Mouse (Mus musculus) G1E (cell line): ENCODE data around the gene Wars2.

ENCODE experiments used
- CTCF ChIP-seq: IDR thresholded peaks from 2 replicates; pipeline ENCODE4 v1.5.1; 2012; ENCODE audit warnings: low read depth, low read length, inconsistent platforms, mixed read lengths
- GATA1 ChIP-seq: IDR thresholded peaks from 2 replicates; pipeline ENCODE4 v1.6.1; 2012; ENCODE audit warnings: borderline replicate concordance, low read length, inconsistent platforms, mixed read lengths

DNA sequence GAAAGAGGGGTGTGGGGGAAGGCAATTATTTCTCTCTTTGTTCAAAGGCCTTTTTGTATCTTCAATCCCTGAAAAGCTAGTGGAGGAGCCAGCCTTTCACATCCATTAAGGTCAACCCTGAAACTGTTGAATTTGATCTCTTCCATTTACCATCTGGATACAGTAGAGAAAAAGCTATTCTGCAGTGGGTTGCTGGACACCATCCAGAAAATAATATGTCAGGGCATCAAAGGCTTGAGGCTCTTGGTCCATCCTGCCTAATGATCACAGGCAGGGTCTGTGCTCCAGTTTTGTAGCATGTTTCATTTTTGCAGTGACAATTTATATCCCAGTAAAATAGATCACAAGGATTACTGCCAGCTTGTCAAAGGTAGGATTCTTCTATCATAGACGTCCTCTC is 16.1 kb downstream of the Wars2 start:
- TF ChIP-seq GATA1 (no peak), CTCF (no peak)
